Mouse (Mus musculus): Measurements from ENCODE around the gene Olfr153.

- TF ChIP-seq CTCF (IDR thresholded peaks at IDR 0.05; ENCODE audit: borderline replicate concordance, insufficient read depth, low read depth, low read length) (no peak), POLR2A (IDR thresholded peaks at IDR 0.05; ENCODE audit: borderline replicate concordance, insufficient read depth, low read length) (no peak)
These were observed 16.0 kb upstream of the Olfr153 start for GRCm38 (mm10) chr2:87515457-87516060.

All from cerebellum, adult 2 months (tissue).